In the genomic region with DNA sequence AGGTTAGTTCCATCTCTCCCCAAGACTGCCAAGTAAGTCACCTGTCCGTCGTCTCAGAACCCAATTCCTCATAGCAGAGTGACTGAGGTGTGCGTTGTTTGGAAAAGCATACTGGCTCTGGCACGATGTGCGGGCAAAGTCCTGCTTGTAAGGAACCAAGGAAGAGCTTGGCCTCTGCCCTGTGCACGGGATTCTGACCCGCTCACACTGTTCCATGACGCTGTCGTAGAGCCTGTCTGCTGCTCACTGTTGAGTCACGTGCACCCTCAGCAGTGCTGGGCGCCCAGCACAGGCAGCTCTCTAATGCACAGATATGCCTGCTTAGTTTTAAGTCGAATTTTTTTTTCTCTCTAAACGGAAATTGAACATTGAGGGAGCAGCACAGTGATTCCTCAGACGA, we compare ENCODE assay signal across 18 mouse cellular contexts. TPM values are rescaled to one million over a fixed set of nuclear protein-coding genes. Genes with fewer than 3 reads are reported as not detected.
"Had no signal": no experiment of that assay in that cellular context is flagged by ENCODE, and none has a peak within 500 bp of the region (broad histone marks: within the 10 kb centered on the region; RNA-seq: fewer than 3 reads in every experiment).

No protein-coding gene starts in this region.

- H3K4me1 ChIP-seq: lung, embryonic 15.5 days; megakaryocyte, embryonic 14.5 days; midbrain, embryonic 15.5 days; neural tube, embryonic 12.5 days had no signal

- DNase-seq: layer of hippocampus, adult 9-11 months; layer of hippocampus, postnatal 36 days; liver; liver, embryonic 13.5 days; liver, postnatal 0 days; lung, postnatal 14 days; spleen, adult 18-20 months; thymus, adult 2 months; thymus, postnatal 25 days had no signal

- H3K27ac ChIP-seq: limb, embryonic 12.5 days; liver, embryonic 13.5 days; lung, embryonic 15.5 days; macrophage; midbrain, embryonic 15.5 days; neural tube, embryonic 12.5 days had no signal

- H3K27me3 ChIP-seq: limb, embryonic 12.5 days; liver, embryonic 13.5 days; lung, embryonic 15.5 days; megakaryocyte, embryonic 14.5 days; midbrain, embryonic 15.5 days; neural tube, embryonic 12.5 days had no signal

- H3K4me2 ChIP-seq: limb, embryonic 12.5 days; liver, embryonic 13.5 days; lung, embryonic 15.5 days; midbrain, embryonic 11.5 days; midbrain, embryonic 15.5 days; neural tube, embryonic 12.5 days had no signal

- H3K4me3 ChIP-seq: limb, embryonic 12.5 days; liver, embryonic 13.5 days; lung, embryonic 15.5 days; megakaryocyte, embryonic 14.5 days; midbrain, embryonic 15.5 days; neural tube, embryonic 12.5 days had no signal

- H3K9me3 ChIP-seq: limb, embryonic 12.5 days; liver, embryonic 13.5 days; lung, embryonic 15.5 days; midbrain, embryonic 15.5 days; neural tube, embryonic 12.5 days had no signal

- H3K9ac ChIP-seq: limb, embryonic 12.5 days; liver, embryonic 13.5 days; liver, postnatal 0 days; lung, embryonic 15.5 days; midbrain, embryonic 15.5 days; neural tube, embryonic 12.5 days had no signal

- H3K36me3 ChIP-seq: limb, embryonic 12.5 days; liver, embryonic 13.5 days; lung, embryonic 15.5 days; midbrain, embryonic 15.5 days; neural tube, embryonic 12.5 days had no signal

- ATAC-seq: hindbrain, embryonic 16.5 days; inflammation-experienced regulatory T-cells, adult 6 months; liver, postnatal 0 days; midbrain, embryonic 15.5 days had no signal

RNA-seq across cellular contexts. Expression of a gene that starts 17.3 kb away (rescaled TPM):
- polyA plus RNA-seq: inflammation-experienced regulatory T-cells, adult 6 months; macrophage had no signal
